Mouse (Mus musculus): ENCODE data around the gene Dcdc2c.

DNA sequence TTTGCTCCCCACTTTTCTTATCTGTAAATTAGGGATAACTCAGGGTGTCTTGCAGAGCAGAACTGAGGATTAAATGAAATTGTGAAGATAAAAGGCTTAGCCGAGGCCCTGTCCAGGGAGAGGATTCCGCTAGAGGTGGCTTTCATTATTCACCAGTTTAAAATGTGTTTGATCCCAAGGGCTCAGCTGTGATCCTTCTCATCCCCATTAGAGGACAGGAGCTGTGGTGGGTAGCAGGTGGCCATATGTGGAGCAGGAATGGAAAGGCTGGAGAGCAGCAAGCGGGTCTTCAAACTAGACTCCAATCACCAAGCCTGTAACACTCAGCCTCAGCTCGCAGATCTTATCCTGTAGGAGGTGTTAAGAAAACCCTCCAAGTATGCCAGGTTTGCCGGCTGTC is 122.3 kb downstream of the Dcdc2c start:
- TF ChIP-seq CTCF (IDR thresholded peaks at IDR 0.05; ENCODE audit: borderline replicate concordance, insufficient read depth, low read length) (no peak), POLR2A (IDR thresholded peaks at IDR 0.05; ENCODE audit: low read depth, low read length) (no peak)
